23 mouse cellular contexts compared by ENCODE assay signal in genomic region chr2:72151792-72152554, GRCm38 (mm10).
DNase-seq lines count a peak whose midpoint lies in the region; ATAC-seq and TF ChIP-seq lines count a peak whose summit lies in the region.
"Had no signal": no experiment of that assay in that cellular context is flagged by ENCODE, and none has a peak within 500 bp of the region (broad histone marks: within the 10 kb centered on the region; RNA-seq: fewer than 3 reads in every experiment).

No protein-coding gene starts in this region.

- H3K36me3 ChIP-seq in forebrain, postnatal 0 days (ENCODE audit: insufficient read depth): no peaks in the 10 kb centered on the region
- H3K36me3 ChIP-seq in forebrain, embryonic 11.5 days (ENCODE audit: control insufficient read depth, insufficient read depth, low read length): no peaks in the 10 kb centered on the region
- H3K36me3 ChIP-seq in heart, embryonic 15.5 days: no peaks in the 10 kb centered on the region
- no peaks in the 10 kb centered on the region for H3K36me3 ChIP-seq in liver, postnatal 0 days (replicated peaks; ENCODE audit: insufficient read depth, low read length)
- H3K36me3 ChIP-seq: embryonic facial prominence, embryonic 15.5 days; forebrain, embryonic 10.5 days; kidney, embryonic 15.5 days; limb, embryonic 10.5 days had no signal

- H3K4me2 ChIP-seq in forebrain, postnatal 0 days (ENCODE audit: low read depth): no peak overlapping the region
- H3K4me2 ChIP-seq in forebrain, embryonic 11.5 days (ENCODE audit: low read depth, low read length, severe bottlenecking): no peak overlapping the region
- no peak overlapping the region for H3K4me2 ChIP-seq in heart, embryonic 15.5 days
- no peak overlapping the region for H3K4me2 ChIP-seq in liver, postnatal 0 days (ENCODE audit: low read depth, low read length)
- H3K4me2 ChIP-seq: embryonic facial prominence, embryonic 15.5 days; kidney, embryonic 15.5 days had no signal

- H3K9ac ChIP-seq in forebrain, postnatal 0 days: no peak overlapping the region
- no peak overlapping the region for H3K9ac ChIP-seq in forebrain, embryonic 11.5 days (ENCODE audit: low read length)
- H3K9ac ChIP-seq in heart, embryonic 15.5 days: no peak overlapping the region
- no peak overlapping the region for H3K9ac ChIP-seq in liver, postnatal 0 days (replicated peaks)
- H3K9ac ChIP-seq: embryonic facial prominence, embryonic 15.5 days; kidney, embryonic 15.5 days had no signal

- TF ChIP-seq CTCF in forebrain, postnatal 0 days (IDR thresholded peaks at IDR 0.05; ENCODE audit: low read depth): no peak
- TF ChIP-seq CTCF in liver, postnatal 0 days (IDR thresholded peaks at IDR 0.05; ENCODE audit: low read depth): no peak

- H3K9me3 ChIP-seq in forebrain, postnatal 0 days (ENCODE audit: low read length): no peaks in the 10 kb centered on the region
- H3K9me3 ChIP-seq in forebrain, embryonic 11.5 days (ENCODE audit: control insufficient read depth, low read length): no peaks in the 10 kb centered on the region
- H3K9me3 ChIP-seq in heart, embryonic 15.5 days (replicated peaks): no peaks in the 10 kb centered on the region
- no peaks in the 10 kb centered on the region for H3K9me3 ChIP-seq in liver, postnatal 0 days (ENCODE audit: low read length)
- H3K9me3 ChIP-seq: embryonic facial prominence, embryonic 15.5 days; forebrain, embryonic 10.5 days; kidney, embryonic 15.5 days; limb, embryonic 10.5 days had no signal

- no peak overlapping the region for H3K4me3 ChIP-seq in forebrain, postnatal 0 days (ENCODE audit: low read depth, low read length)
- H3K4me3 ChIP-seq in forebrain, embryonic 11.5 days (ENCODE audit: low read depth, low read length): no peak overlapping the region
- no peak overlapping the region for H3K4me3 ChIP-seq in heart, embryonic 15.5 days
- no peak overlapping the region for H3K4me3 ChIP-seq in liver, postnatal 0 days (ENCODE audit: low read depth, low read length)
- H3K4me3 ChIP-seq: embryonic facial prominence, embryonic 15.5 days; forebrain, embryonic 10.5 days; kidney, embryonic 15.5 days; limb, embryonic 10.5 days had no signal

- no peak overlapping the region for H3K27ac ChIP-seq in forebrain, postnatal 0 days (ENCODE audit: low read depth, low read length)
- no peak overlapping the region for H3K27ac ChIP-seq in forebrain, embryonic 11.5 days (ENCODE audit: low read depth, low read length)
- H3K27ac ChIP-seq in heart, embryonic 15.5 days: peak overlapping the region; percentile 21; the same call in 1 of the 2 replicates
- no peak overlapping the region for H3K27ac ChIP-seq in liver, postnatal 0 days (ENCODE audit: low read depth)
- H3K27ac ChIP-seq: embryonic facial prominence, embryonic 15.5 days; forebrain, embryonic 10.5 days; kidney, embryonic 15.5 days; limb, embryonic 10.5 days had no signal

- ATAC-seq in forebrain, postnatal 0 days: peak; percentile 34; the same call in 1 of the 2 replicates
- no peak for ATAC-seq in forebrain, embryonic 11.5 days (replicated peaks; ENCODE audit: low FRiP score)
- no peak for ATAC-seq in heart, embryonic 15.5 days (replicated peaks; ENCODE audit: insufficient number of reproducible peaks, insufficient read depth, low FRiP score, low read depth)
- ATAC-seq in liver, postnatal 0 days: no peak
- ATAC-seq: CD4-positive, CD25-positive, alpha-beta regulatory T cell, adult 4 months; hindbrain, embryonic 16.5 days; intestine, embryonic 16.5 days had no signal

- H3K4me1 ChIP-seq in forebrain, postnatal 0 days (ENCODE audit: insufficient read depth): no peaks in the 10 kb centered on the region
- 0 out of 2 replicates have a peak, but pooled peaks cover 2% of the 10 kb centered on the region for H3K4me1 ChIP-seq in forebrain, embryonic 11.5 days (replicated peaks; ENCODE audit: control insufficient read depth, insufficient read depth, low read length)
- H3K4me1 ChIP-seq in heart, embryonic 15.5 days (replicated peaks): peaks cover 12% of the 10 kb centered on the region
- peaks cover 10% of the 10 kb centered on the region; the same call in 1 of the 2 replicates for H3K4me1 ChIP-seq in liver, postnatal 0 days (ENCODE audit: insufficient read depth)

- no peak for DNase-seq in forebrain, postnatal 0 days
- no peak for DNase-seq in forebrain, embryonic 11.5 days (ENCODE audit: low spot score)
- DNase-seq in heart, postnatal 36 days: no peak
- peak; percentile 54 for DNase-seq in 416B (ENCODE audit: low read depth)
- DNase-seq in liver, postnatal 0 days: no peak
- DNase-seq in gastrocnemius, postnatal 10 days: no peak
- DNase-seq in ovary, adult 18-20 months (ENCODE audit: low spot score): no peak
- DNase-seq: adrenal gland, postnatal 14 days; cerebellum, adult 11-12 months; cerebellum, postnatal 25 days; gastrocnemius, postnatal 14 days; kidney, postnatal 4 days; lung, postnatal 10 days; midbrain, embryonic 14.5 days; spleen, adult 18-20 months had no signal

- WGBS in forebrain, postnatal 0 days: 70% methylated on average over 9 of the region's 9 CpGs
- WGBS in forebrain, embryonic 11.5 days: 82% methylated on average over 9 of the region's 9 CpGs
- WGBS in heart, embryonic 15.5 days: 57% methylated on average over 9 of the region's 9 CpGs
- 55% methylated on average over 9 of the region's 9 CpGs for WGBS in liver, postnatal 0 days (ENCODE audit: insufficient replicate concordance)

- TF ChIP-seq EP300 in liver, postnatal 0 days (IDR thresholded peaks at IDR 0.05; ENCODE audit: low read depth): 0 out of 2 replicates have a peak, but pooled peaks have one; percentile 18

- intact Hi-C loops in heart, postnatal 36 days (cut with DNase I): loop anchor here (5.0 kb wide), 1 partner anchor 65 kb away; no protein-coding TSS in a partner anchor

- no peaks in the 10 kb centered on the region for H3K27me3 ChIP-seq in forebrain, postnatal 0 days (ENCODE audit: insufficient read depth, low read length)
- H3K27me3 ChIP-seq in forebrain, embryonic 11.5 days (ENCODE audit: control insufficient read depth, insufficient read depth, low read length): no peaks in the 10 kb centered on the region
- H3K27me3 ChIP-seq in heart, embryonic 15.5 days: no peaks in the 10 kb centered on the region
- no peaks in the 10 kb centered on the region for H3K27me3 ChIP-seq in liver, postnatal 0 days (ENCODE audit: insufficient read depth, low read length)
- H3K27me3 ChIP-seq: embryonic facial prominence, embryonic 15.5 days; kidney, embryonic 15.5 days had no signal
